Mouse (Mus musculus): ENCODE results near the gene Surf1. TPM values are rescaled to one million over a fixed set of nuclear protein-coding genes. Genes with fewer than 3 reads are reported as not detected.
"Not testable (repeated sequence)": the region's sequence is repeated elsewhere in the genome, so short reads cannot be mapped to it uniquely, and the experiment has no call there.

Surf1 gene
- total RNA-seq, 1 experiment from 2014 or later: 84.1 TPM

GRCm38 (mm10) chr2:26900731-26901130, 15.6 kb downstream of the Surf1 start:
- no peak for DNase-seq

- no peak for DNase-seq
Observed at GRCm38 (mm10) chr2:26895898-26896297, 20.4 kb downstream of the Surf1 start.

- not testable (repeated sequence) for DNase-seq
Observed at GRCm38 (mm10) chr2:26886170-26886569, 30.2 kb downstream of the Surf1 start.

GRCm38 (mm10) chr2:26885541-26885940, 30.8 kb downstream of the Surf1 start:
- not testable (repeated sequence) for DNase-seq

- no peak for DNase-seq
Observed at GRCm38 (mm10) chr2:26878571-26878970, 37.8 kb downstream of the Surf1 start.

GRCm38 (mm10) chr2:26870666-26871065, 45.7 kb downstream of the Surf1 start:
- no peak for DNase-seq

GRCm38 (mm10) chr2:26864879-26865278, 51.5 kb downstream of the Surf1 start, which contains the start of gene Abo:
TSS of gene Abo (minus strand) at chr2:26864979.
- no peak for DNase-seq

Other genes with a start within 250 kb of the Surf1 start
- not detected in 2 replicates for gene Lcn4, start 245.2 kb downstream of the Surf1 start, total RNA-seq (2021)
- not detected in 2 replicates for gene Abo, start 51.6 kb downstream of the Surf1 start, total RNA-seq (2021)
- gene Surf6, start 13.7 kb downstream of the Surf1 start, total RNA-seq (2021): 26.8 and 32.1 TPM in 2 replicates
- gene Med22, start 5.9 kb downstream of the Surf1 start, total RNA-seq (2021): 42.8 and 50.4 TPM in 2 replicates
- 490 and 536 TPM in 2 replicates for gene Rpl7a, start 5.8 kb downstream of the Surf1 start, total RNA-seq (2021)
- gene Surf2, start 163 bp downstream of the Surf1 start, total RNA-seq (2021): 33.0 and 35.2 TPM in 2 replicates
- gene Surf4, start 17.4 kb upstream of the Surf1 start, total RNA-seq (2021): 142 and 147 TPM in 2 replicates
- 0.45 TPM in 1 of 2 replicates, not detected in the other for gene Stkld1, start 17.5 kb upstream of the Surf1 start, total RNA-seq (2021)
- gene Rexo4, start 47.9 kb upstream of the Surf1 start, total RNA-seq (2021): 35.1 and 38.5 TPM in 2 replicates
- gene Adamts13, start 56.9 kb upstream of the Surf1 start, total RNA-seq (2021): 0.75 and 2.1 TPM in 2 replicates
- 36.5 and 41.6 TPM in 2 replicates for gene Cacfd1, start 93.4 kb upstream of the Surf1 start, total RNA-seq (2021)
- 0.63 and 1.7 TPM in 2 replicates for gene Slc2a6, start 111.5 kb upstream of the Surf1 start, total RNA-seq (2021)
- not detected in 2 replicates for gene Mymk, start 155.6 kb upstream of the Surf1 start, total RNA-seq (2021)
- 11.5 and 11.7 TPM in 2 replicates for gene Adamtsl2, start 162.8 kb upstream of the Surf1 start, total RNA-seq (2021)
- 2.0 and 2.1 TPM in 2 replicates for gene Fam163b, start 226.0 kb upstream of the Surf1 start, total RNA-seq (2021)
- gene Dbh, start 248.7 kb upstream of the Surf1 start, total RNA-seq (2021): 334 and 392 TPM in 2 replicates

Data from adrenal gland, postnatal 14 days (tissue).